Mouse (Mus musculus): Measurements from ENCODE around the gene Zfp69.

The Zfp69 gene

DNA sequence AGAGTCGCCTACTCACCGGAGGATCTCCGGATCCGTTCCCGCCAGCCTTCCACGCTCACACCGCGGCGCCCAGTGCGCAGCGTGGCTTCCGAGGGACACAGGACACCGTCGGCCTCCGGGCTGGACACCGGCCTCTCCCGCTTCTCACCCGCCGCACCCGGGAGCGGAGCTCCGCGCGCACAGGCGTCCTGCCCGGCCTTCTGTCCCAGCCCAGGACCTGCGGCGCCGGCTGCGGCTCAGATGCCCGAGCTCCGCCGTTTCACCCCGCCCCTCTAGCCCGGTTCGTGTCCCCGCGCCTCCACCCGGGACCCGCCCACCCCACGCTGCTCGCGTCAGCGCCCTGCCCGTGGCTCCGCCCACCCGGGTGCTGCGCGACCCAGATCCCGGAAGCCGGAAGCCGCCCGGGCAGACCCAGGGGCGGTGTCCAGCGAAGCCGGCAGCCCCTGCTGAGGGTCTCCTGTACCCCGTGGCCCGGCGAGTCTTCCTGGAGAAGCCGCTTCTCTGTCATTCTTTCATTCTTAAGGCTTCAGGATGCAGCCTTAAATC lies at the start of gene Zfp69:
Zfp69 (minus strand) TSS at position 272 of the 546 bp plus-strand sequence.
- peak; percentile 100 for DNase-seq

- DNase-seq = no peak
Measured at GRCm38 (mm10) chr4:121001042-121001441, 49.5 kb upstream of the Zfp69 start.

GRCm38 (mm10) chr4:120995911-120996310 lies 44.4 kb upstream of the Zfp69 start:
- DNase-seq = no peak

- peak; percentile 88 for DNase-seq
Measured at GRCm38 (mm10) chr4:120993025-120993424, 41.5 kb upstream of the Zfp69 start.

DNA sequence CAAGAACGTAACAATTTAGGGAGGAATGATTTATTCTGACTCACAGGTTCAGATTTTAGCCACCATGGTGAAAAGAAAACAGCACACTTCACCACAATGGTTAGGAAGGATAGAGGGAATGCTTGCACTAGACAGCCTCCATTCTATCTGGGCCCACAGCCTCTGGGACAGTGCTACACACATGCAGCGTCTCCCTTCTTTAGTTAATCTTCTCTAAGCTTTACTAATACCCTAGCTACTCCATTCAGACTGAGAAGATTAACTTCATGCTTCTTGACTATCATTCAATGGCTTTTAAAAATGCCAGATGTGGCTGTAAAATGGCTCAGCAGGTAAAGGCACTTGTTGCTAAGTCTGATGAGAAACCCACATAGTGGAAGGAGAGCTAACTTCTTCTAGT lies 40.8 kb upstream of the Zfp69 start:
- no peak for DNase-seq

GRCm38 (mm10) chr4:120987319-120987718 lies 35.8 kb upstream of the Zfp69 start:
- no peak for DNase-seq

DNA sequence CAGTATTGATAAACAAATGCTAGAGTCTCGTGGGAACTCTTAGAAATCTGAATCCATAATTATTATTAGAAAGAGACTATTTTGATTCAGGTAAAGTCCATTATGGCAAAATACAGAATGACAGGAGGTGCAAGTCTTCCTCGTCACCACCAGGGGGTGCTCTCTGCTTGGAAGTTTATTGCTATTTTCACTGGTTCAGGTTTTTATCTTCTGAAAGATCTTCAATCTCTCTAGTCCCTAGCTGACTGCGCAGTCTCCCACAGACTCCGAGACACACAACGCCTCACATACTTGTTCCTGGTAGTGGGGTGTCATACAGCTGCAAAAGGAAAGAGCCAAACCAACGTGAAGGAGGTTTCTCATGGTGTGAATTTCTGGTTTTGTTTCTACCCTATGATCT lies 34.9 kb upstream of the Zfp69 start:
- peak; percentile 74 for DNase-seq

DNA sequence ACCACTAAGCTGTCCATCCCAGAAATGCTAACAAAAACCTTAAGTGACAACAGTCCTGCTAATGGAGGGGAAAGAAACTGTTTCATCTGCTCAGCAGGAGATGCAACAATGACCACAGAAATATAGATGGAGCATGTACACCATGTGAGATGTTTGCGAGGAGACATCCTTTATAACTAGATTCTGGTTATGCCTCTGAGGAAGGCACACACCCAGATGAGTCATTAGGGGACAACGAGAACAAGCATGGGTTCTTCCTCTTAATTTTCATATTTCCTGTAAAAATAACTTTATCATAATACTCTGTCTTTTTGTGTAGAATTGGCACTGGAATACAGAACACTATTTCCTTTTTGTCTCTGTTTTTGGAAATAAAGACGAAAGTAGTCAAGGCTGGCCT lies 26.7 kb upstream of the Zfp69 start:
- DNase-seq = peak; percentile 85

GRCm38 (mm10) chr4:120975428-120975734 lies 23.9 kb upstream of the Zfp69 start:
- DNase-seq = peak; percentile 87

DNA sequence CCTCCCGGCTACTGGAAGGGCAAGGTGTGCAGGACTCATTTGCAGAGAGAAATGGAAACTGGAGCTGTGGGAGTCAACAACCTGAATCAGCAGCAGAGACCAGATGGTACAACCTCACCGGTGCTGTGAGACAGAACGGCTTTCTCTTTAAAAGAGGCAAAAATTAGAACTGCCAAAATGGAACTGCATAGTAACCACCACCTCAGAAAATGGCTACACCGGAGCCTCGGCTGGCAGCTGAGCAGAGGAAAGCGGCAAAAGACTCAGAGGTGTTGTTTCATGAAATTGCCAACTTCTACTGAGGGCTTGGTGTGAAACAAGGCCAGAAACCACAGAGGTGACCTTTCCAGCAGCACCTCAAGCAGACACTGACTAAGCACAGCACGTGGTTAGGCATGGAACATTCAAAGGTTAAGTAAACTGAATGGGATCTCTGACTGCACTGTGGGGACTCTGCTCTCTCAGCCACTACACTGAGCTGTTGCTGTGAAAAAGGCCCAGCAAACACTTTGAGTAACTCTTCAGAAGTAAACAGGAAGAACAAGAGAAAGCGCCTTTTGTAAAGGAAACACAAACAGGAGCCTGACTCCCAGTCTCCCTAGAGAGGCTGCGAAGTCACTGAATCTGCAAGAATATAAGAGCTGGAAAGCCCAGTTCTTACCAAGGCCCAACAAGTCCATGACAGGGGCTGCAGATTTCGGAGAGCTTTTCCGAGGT lies 23.4 kb upstream of the Zfp69 start:
- peak; percentile 90 for DNase-seq

- peak; percentile 89 for DNase-seq
Measured at GRCm38 (mm10) chr4:120971842-120972241, 20.3 kb upstream of the Zfp69 start.

- DNase-seq = peak; percentile 91
Measured at GRCm38 (mm10) chr4:120969382-120970146, 18.1 kb upstream of the Zfp69 start.

GRCm38 (mm10) chr4:120968486-120968885 lies 17.0 kb upstream of the Zfp69 start:
- DNase-seq = no peak

DNA sequence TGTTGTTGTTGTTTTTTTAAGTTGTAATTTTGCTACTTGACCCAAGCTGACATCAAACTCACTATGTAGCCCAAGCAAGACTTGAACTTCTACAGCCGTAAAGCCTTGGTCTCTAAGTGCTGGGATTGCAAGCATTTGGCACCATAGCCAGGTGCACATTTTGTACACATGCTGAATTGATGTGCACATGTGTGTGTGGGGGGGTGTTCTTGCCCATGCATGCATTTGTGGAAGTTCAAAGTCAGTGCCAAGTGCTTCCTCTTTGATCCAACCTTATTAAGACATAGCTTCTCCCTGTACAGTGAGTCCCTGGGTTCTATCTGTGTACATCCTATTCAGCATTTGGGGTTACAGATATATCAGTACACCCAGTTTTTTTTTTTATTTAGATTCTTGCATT lies 4.1 kb upstream of the Zfp69 start:
- no peak for DNase-seq

DNA sequence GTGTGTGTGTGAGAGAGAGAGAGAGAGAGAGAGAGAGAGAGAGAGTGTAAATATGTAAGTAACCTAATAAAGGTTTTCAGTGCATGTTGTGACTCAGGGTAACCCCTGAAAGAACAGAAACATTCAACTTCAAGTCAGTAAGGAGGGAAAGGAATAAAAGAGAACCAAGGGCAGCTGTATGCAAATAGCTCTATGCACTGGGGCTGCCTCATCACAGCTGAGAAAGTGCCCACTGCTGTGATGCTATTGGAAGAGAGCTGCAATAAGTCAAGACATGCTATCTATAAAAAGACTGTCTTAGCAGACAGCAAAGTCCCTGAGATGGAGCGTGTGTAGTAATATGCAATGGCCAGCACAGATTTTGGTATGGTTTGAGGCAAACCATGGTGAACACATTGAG lies 2.2 kb upstream of the Zfp69 start:
- no peak for DNase-seq

- DNase-seq = no peak
Measured at GRCm38 (mm10) chr4:120953038-120953437, 1.5 kb upstream of the Zfp69 start.

GRCm38 (mm10) chr4:120952163-120952562 lies 664 bp upstream of the Zfp69 start:
- DNase-seq = no peak

- DNase-seq = no peak
Measured at GRCm38 (mm10) chr4:120950763-120951427, 604 bp downstream of the Zfp69 start.

DNA sequence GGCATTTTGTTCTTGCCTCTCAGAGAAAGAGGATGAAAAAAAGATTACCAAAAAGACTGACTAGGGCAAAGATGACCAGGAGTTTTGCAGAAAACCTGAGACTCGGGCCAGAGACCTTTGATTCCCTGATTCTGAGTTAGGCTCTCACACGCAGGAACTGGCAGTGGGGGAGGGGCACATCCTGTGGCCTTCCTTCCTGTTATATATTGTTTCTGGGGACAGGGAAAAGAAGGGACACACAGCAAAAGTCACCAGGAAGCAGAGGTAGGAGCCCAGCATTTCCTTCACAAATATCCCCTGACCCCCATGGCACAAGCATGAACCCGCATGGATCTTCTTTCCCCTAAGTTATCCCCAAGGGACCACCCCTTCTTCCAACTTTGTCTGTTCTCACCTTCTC lies 2.6 kb downstream of the Zfp69 start:
- peak; percentile 92 for DNase-seq

DNA sequence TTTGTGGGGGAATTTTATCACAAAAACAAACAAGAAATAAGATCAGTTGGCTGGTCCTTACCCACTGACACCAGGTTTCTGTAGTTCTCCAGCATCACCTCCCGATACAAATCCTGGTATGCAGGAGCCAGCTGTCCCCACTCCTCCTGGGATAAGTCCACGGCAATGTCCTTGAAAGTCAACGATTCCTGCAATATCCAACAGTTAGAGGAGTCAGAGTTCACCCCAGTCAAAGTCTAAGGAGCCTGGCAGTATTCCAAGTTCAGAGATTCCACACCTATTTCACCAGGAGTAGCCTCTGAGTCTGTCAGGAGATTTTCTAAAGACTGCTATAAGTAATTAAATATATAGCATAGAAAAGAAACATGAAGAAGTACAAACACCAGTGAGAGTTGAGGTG lies 16.5 kb downstream of the Zfp69 start:
- DNase-seq = no peak

- DNase-seq = peak; percentile 68
Measured at GRCm38 (mm10) chr4:120930736-120931135, 20.8 kb downstream of the Zfp69 start.

DNA sequence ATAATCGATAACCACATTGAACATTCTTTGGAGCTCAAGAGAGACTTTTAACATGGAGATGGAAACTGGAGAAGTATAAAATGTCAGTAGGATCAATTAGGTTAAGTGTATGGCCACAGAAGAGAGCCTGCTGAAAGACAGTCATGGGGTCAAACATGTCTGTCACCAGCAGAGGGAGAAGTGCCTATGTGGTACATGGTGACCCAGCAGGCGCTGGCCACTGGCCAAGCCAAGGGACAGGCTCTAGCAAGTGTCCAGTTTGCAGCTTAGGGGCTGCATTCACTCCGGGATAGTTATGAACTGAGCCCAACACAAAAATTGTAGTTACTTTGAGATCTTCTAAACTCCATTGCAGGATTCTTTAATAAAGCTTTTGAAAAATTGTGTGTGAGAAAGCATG lies 22.8 kb downstream of the Zfp69 start:
- DNase-seq = peak; percentile 88

DNA sequence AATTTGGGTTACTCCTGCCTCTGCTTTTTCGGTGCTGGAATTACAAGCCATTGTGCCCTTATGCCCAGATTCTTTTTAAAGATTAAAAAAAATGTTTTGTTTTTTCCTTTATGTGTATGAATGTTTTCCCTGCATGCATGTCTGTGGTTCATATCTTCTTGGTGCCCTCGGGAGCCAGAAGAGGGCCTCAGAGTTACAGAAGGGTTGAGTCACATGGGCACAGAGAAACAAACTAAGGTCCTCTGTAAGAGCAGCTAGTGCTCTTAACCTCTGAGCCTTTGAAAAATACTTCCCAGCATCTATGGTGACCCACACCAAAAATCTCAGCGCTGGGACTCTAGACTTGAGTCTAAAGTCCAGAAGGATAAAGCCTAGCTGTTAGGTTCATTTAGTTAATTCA lies 26.1 kb downstream of the Zfp69 start:
- DNase-seq = peak; percentile 89

All from heart, adult 11 months (tissue).